Mouse (Mus musculus) hindbrain, embryonic 16.5 days (tissue): ENCODE measurements at regions not wholly inside any gene's neighbourhood (a gene's known extent, or its start where the extent isn't known, plus 50 kb on each side); places are given as distances from the start of the nearest gene placed in this dataset.

Source experiments
- ATAC-seq: fragments of 200-750 bp; cut with Nextera tagmentation; 2 replicates; pipeline ENCODE4 v1.8.0; 2017; ENCODE audit warnings: moderate TSS enrichment, moderate library complexity
- H3K27ac ChIP-seq: fragments of 300-500 bp; sonication (generic); 2 replicates; pipeline ENCODE4 v1.5.1; 2014; ENCODE audit warnings: low read depth, mild to moderate bottlenecking, control low read depth, low read length, moderate library complexity
- H3K27me3 ChIP-seq: fragments of 300-500 bp; sonication (generic); replicated peaks from 2 replicates; pipeline ENCODE4 v1.6.1; 2014; ENCODE audit warnings: low read length; ENCODE audit not compliant: control insufficient read depth, insufficient read depth
- H3K36me3 ChIP-seq: fragments of 300-500 bp; sonication (generic); 2 replicates; pipeline ENCODE4 v1.6.1; 2014; ENCODE audit warnings: mild to moderate bottlenecking, low read length, moderate library complexity, mixed read lengths; ENCODE audit not compliant: control insufficient read depth, insufficient read depth
- H3K4me1 ChIP-seq: fragments of 300-500 bp; sonication (generic); 2 replicates; pipeline ENCODE4 v1.6.1; 2014; ENCODE audit warnings: low read depth, low read length; ENCODE audit not compliant: control insufficient read depth, insufficient read depth
- H3K4me2 ChIP-seq: fragments of 300-500 bp; sonication (generic); 2 replicates; pipeline ENCODE4 v1.6.1; 2014; ENCODE audit warnings: mild to moderate bottlenecking, low read length, control low read depth, moderate library complexity
- H3K4me3 ChIP-seq: fragments of 300-500 bp; sonication (generic); 2 replicates; pipeline ENCODE4 v1.5.1; 2014; ENCODE audit warnings: mild to moderate bottlenecking, low read length, control low read depth, moderate library complexity
- H3K9ac ChIP-seq: fragments of 300-500 bp; sonication (generic); 2 replicates; pipeline ENCODE4 v1.6.1; 2014; ENCODE audit warnings: low read depth, mild to moderate bottlenecking, control low read depth, low read length, moderate library complexity
- H3K9me3 ChIP-seq: fragments of 300-500 bp; sonication (generic); 2 replicates; pipeline ENCODE4 v1.6.1; 2014; ENCODE audit warnings: mild to moderate bottlenecking, low read length, moderate library complexity; ENCODE audit not compliant: control insufficient read depth
- WGBS: fragments of 180-500 bp; shearing (Covaris S2); extraction: QIAGEN DNeasy Blood & Tissue Kit; methylation state at CpG from one replicate; pipeline ENCODE4 v1.1.7; 2014; 5-methylcytosine and 5-hydroxymethylcytosine counted together

- Histone ChIP-seq H3K9me3 (no peaks in the 10 kb centered on the region), H3K9ac (no peak overlapping the region), H3K27me3 (no peaks in the 10 kb centered on the region), H3K4me1 (no peaks in the 10 kb centered on the region), H3K4me2 (no peak overlapping the region), H3K4me3 (no peak overlapping the region), H3K27ac (no peak overlapping the region), H3K36me3 (no peaks in the 10 kb centered on the region)
- ATAC-seq: no peak
- 87% methylated on average over 15 of the region's 15 CpGs for WGBS
Measured at GRCm38 (mm10) chr17:83148371-83148929, 66.6 kb upstream of the Pkdcc start.

DNA sequence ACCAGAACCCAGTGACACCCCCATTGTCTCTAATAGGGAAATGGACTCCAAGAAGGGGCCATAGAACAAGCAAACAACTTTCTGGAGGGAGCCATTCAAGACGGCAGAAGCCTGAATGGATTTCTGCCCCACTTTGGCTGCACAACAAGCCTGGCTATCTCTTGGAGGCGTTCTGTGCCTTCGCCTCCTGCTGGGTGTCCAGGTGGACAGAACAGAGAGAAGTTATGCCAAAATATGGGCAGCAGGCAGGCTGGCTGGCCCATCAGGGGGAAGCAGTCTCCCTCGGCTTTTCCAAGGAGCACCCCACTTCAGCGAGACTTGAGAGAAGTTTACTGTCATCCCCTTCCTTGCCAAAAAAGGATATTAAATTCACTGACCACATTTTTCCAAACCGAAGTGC is 65.8 kb upstream of the Pkdcc start:
- Histone ChIP-seq H3K4me3 (no peak overlapping the region), H3K36me3 (no peaks in the 10 kb centered on the region), H3K27ac (no peak overlapping the region), H3K4me2 (no peak overlapping the region), H3K9me3 (no peaks in the 10 kb centered on the region), H3K9ac (no peak overlapping the region), H3K4me1 (no peaks in the 10 kb centered on the region), H3K27me3 (no peaks in the 10 kb centered on the region)
- no peak for ATAC-seq
- WGBS: 70% methylated on average over 6 of the region's 6 CpGs

GRCm38 (mm10) chr17:83155106-83155505 is 60.0 kb upstream of the Pkdcc start:
- no peaks in the 10 kb centered on the region for H3K9me3 ChIP-seq
- no peak overlapping the region for H3K27ac ChIP-seq
- ATAC-seq: no peak
- no peaks in the 10 kb centered on the region for H3K4me1 ChIP-seq
- 91% methylated on average over 4 of the region's 4 CpGs for WGBS
- H3K4me2 ChIP-seq: no peak overlapping the region
- no peaks in the 10 kb centered on the region for H3K27me3 ChIP-seq
- H3K9ac ChIP-seq: no peak overlapping the region
- no peaks in the 10 kb centered on the region for H3K36me3 ChIP-seq
- no peak overlapping the region for H3K4me3 ChIP-seq

DNA sequence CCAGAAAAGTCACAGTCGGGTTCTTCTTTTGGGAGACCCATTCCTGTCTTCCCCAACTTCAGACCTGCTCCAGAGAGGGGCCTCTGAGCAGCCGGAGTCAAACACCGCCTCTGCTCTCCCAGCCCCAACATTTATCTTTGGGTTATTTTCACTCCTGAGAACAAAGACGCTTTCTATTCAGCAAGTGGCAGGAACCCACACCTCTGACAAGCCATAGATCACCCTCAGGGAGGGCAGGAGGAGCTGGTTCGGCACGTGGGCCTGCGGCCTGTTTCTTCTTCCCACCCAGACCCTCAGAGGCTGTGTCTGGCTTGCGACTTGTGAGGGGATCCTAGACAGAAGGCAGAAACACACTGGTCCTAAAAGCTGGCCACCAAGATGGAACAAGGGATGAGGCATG is 58.4 kb upstream of the Pkdcc start:
- Histone ChIP-seq H3K36me3 (no peaks in the 10 kb centered on the region), H3K9ac (no peak overlapping the region), H3K9me3 (no peaks in the 10 kb centered on the region), H3K4me3 (no peak overlapping the region), H3K4me2 (no peak overlapping the region), H3K4me1 (no peaks in the 10 kb centered on the region), H3K27me3 (no peaks in the 10 kb centered on the region), H3K27ac (no peak overlapping the region)
- ATAC-seq: no peak
- 48% methylated on average over 8 of the region's 8 CpGs for WGBS

- no peaks in the 10 kb centered on the region for H3K27me3 ChIP-seq
- ATAC-seq: no peak
- H3K9me3 ChIP-seq: no peaks in the 10 kb centered on the region
- no peak overlapping the region for H3K4me2 ChIP-seq
- WGBS: 87% methylated on average over 6 of the region's 6 CpGs
- H3K9ac ChIP-seq: no peak overlapping the region
- no peaks in the 10 kb centered on the region for H3K4me1 ChIP-seq
- H3K36me3 ChIP-seq: no peaks in the 10 kb centered on the region
- H3K27ac ChIP-seq: no peak overlapping the region
- no peak overlapping the region for H3K4me3 ChIP-seq
Measured at GRCm38 (mm10) chr17:83158053-83158452, 57.0 kb upstream of the Pkdcc start.

- Histone ChIP-seq H3K4me1 (no peaks in the 10 kb centered on the region), H3K4me3 (no peak overlapping the region), H3K9ac (no peak overlapping the region), H3K36me3 (no peaks in the 10 kb centered on the region), H3K27me3 (no peaks in the 10 kb centered on the region), H3K9me3 (no peaks in the 10 kb centered on the region), H3K27ac (no peak overlapping the region), H3K4me2 (no peak overlapping the region)
- no peak for ATAC-seq
- 79% methylated on average over 10 of the region's 10 CpGs for WGBS
Measured at GRCm38 (mm10) chr17:83158652-83159051, 56.4 kb upstream of the Pkdcc start.

GRCm38 (mm10) chr17:83159634-83160033 is 55.5 kb upstream of the Pkdcc start:
- H3K4me3 ChIP-seq: no peak overlapping the region
- H3K27ac ChIP-seq: no peak overlapping the region
- no peak for ATAC-seq
- no peaks in the 10 kb centered on the region for H3K36me3 ChIP-seq
- no peaks in the 10 kb centered on the region for H3K27me3 ChIP-seq
- no peaks in the 10 kb centered on the region for H3K4me1 ChIP-seq
- H3K9ac ChIP-seq: no peak overlapping the region
- no peaks in the 10 kb centered on the region for H3K9me3 ChIP-seq
- no peak overlapping the region for H3K4me2 ChIP-seq
- 88% methylated on average over 4 of the region's 4 CpGs for WGBS

- Histone ChIP-seq H3K4me3 (no peak overlapping the region), H3K9me3 (no peaks in the 10 kb centered on the region), H3K4me1 (no peaks in the 10 kb centered on the region), H3K27me3 (no peaks in the 10 kb centered on the region), H3K36me3 (no peaks in the 10 kb centered on the region), H3K9ac (no peak overlapping the region), H3K27ac (no peak overlapping the region), H3K4me2 (no peak overlapping the region)
- 84% methylated on average over 4 of the region's 4 CpGs for WGBS
- no peak for ATAC-seq
Measured at GRCm38 (mm10) chr17:83160296-83160695, 54.8 kb upstream of the Pkdcc start.

DNA sequence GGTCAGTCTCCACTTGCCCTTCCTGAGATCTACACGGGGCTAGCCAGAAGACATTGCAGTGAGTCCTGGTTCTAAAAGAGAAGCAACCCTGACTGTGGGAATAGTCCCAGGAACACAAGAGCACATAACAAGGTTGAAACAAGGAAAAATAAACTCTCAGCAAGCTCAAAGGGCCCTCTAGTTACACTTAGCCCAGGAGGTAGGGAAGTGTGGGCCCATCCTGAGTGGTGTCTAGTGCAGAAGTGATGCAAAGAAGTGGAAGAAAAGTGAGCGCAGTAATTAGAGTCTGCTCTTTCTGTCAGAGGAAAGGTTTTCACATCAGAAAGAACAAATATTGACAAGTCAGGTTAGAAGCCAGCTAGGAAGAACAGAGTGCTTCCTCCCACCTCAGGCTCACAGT is 53.4 kb upstream of the Pkdcc start:
- Histone ChIP-seq H3K27ac (no peak overlapping the region), H3K36me3 (no peaks in the 10 kb centered on the region), H3K4me2 (no peak overlapping the region), H3K4me3 (no peak overlapping the region), H3K27me3 (no peaks in the 10 kb centered on the region), H3K9me3 (no peaks in the 10 kb centered on the region), H3K9ac (no peak overlapping the region), H3K4me1 (peaks cover 4% of the 10 kb centered on the region)
- ATAC-seq: no peak
- 84% methylated on average over 2 of the region's 2 CpGs for WGBS
